Mouse (Mus musculus): ENCODE measurements around the gene Dab1.

Gene Dab1

GRCm38 (mm10) chr4:104509230-104509985, 890.2 kb downstream of the Dab1 start:
- in situ Hi-C loops (cut with MboI, MseI), result no loop called here

GRCm38 (mm10) chr4:104511855-104512254, 892.7 kb downstream of the Dab1 start:
- in situ Hi-C loops (cut with MboI, MseI), result no loop called here

- in situ Hi-C loops (cut with MboI, MseI), result no loop called here
Measured at GRCm38 (mm10) chr4:104512513-104512912, 893.4 kb downstream of the Dab1 start.

GRCm38 (mm10) chr4:104513622-104514021, 894.5 kb downstream of the Dab1 start:
- in situ Hi-C loops (cut with MboI, MseI), result no loop called here

- in situ Hi-C loops (cut with MboI, MseI), result no loop called here
Measured at GRCm38 (mm10) chr4:104514568-104515000, 895.4 kb downstream of the Dab1 start.

- in situ Hi-C loops (cut with MboI, MseI), result no loop called here
Measured at GRCm38 (mm10) chr4:104515681-104516080, 896.5 kb downstream of the Dab1 start.

- in situ Hi-C loops (cut with MboI, MseI), result no loop called here
Measured at GRCm38 (mm10) chr4:104522324-104522723, 903.2 kb downstream of the Dab1 start.

GRCm38 (mm10) chr4:104523776-104524175, 904.6 kb downstream of the Dab1 start:
- in situ Hi-C loops (cut with MboI, MseI), result no loop called here

GRCm38 (mm10) chr4:104529905-104530646, 910.9 kb downstream of the Dab1 start:
- in situ Hi-C loops (cut with MboI, MseI), result no loop called here

GRCm38 (mm10) chr4:104532846-104533245, 913.7 kb downstream of the Dab1 start:
- in situ Hi-C loops (cut with MboI, MseI), result no loop called here

- in situ Hi-C loops (cut with MboI, MseI), result no loop called here
Measured at GRCm38 (mm10) chr4:104538420-104538819, 919.3 kb downstream of the Dab1 start.

GRCm38 (mm10) chr4:104539047-104539446, 919.9 kb downstream of the Dab1 start:
- in situ Hi-C loops (cut with MboI, MseI), result no loop called here

GRCm38 (mm10) chr4:104547091-104547490, 927.9 kb downstream of the Dab1 start:
- in situ Hi-C loops (cut with MboI, MseI), result no loop called here

- in situ Hi-C loops (cut with MboI, MseI), result no loop called here
Measured at GRCm38 (mm10) chr4:104548287-104548686, 929.1 kb downstream of the Dab1 start.

- in situ Hi-C loops (cut with MboI, MseI), result no loop called here
Measured at GRCm38 (mm10) chr4:104550581-104551205, 931.5 kb downstream of the Dab1 start.

- in situ Hi-C loops (cut with MboI, MseI), result no loop called here
Measured at GRCm38 (mm10) chr4:104551390-104552070, 932.4 kb downstream of the Dab1 start.

- in situ Hi-C loops (cut with MboI, MseI), result no loop called here
Measured at GRCm38 (mm10) chr4:104555408-104555807, 936.2 kb downstream of the Dab1 start.

- in situ Hi-C loops (cut with MboI, MseI), result no loop called here
Measured at GRCm38 (mm10) chr4:104563512-104563911, 944.4 kb downstream of the Dab1 start.

GRCm38 (mm10) chr4:104570523-104570922, 951.4 kb downstream of the Dab1 start:
- in situ Hi-C loops (cut with MboI, MseI), result no loop called here

GRCm38 (mm10) chr4:104572440-104572839, 953.3 kb downstream of the Dab1 start:
- in situ Hi-C loops (cut with MboI, MseI), result no loop called here

- in situ Hi-C loops (cut with MboI, MseI), result no loop called here
Measured at GRCm38 (mm10) chr4:104573419-104573818, 954.3 kb downstream of the Dab1 start.

GRCm38 (mm10) chr4:104578370-104578769, 959.2 kb downstream of the Dab1 start:
- in situ Hi-C loops (cut with MboI, MseI), result no loop called here

All from regulatory T cell (primary cell).